ENCODE assay signal across 17 mouse cellular contexts in genomic region chr2:97707243-97707642, GRCm38 (mm10).
"Had no signal": no experiment of that assay in that cellular context is flagged by ENCODE, and none has a peak within 500 bp of the region (broad histone marks: within the 10 kb centered on the region; RNA-seq: fewer than 3 reads in every experiment).

No protein-coding gene starts in this region.

- DNase-seq: gastrocnemius, postnatal 14 days; gastrocnemius, postnatal 36 days; heart, adult 11 months; heart, adult 2 months; heart, postnatal 14 days; heart, postnatal 36 days; kidney, adult 11 months; kidney, adult 2 months; kidney, adult 9 months; kidney, postnatal 14 days; kidney, postnatal 36 days; layer of hippocampus, adult 9-11 months; layer of hippocampus, postnatal 36 days; left cerebral cortex, postnatal 4 days had no signal

- ATAC-seq: hindbrain, postnatal 0 days; intestine, embryonic 16.5 days; liver, embryonic 12.5 days had no signal
